In the genomic region with DNA sequence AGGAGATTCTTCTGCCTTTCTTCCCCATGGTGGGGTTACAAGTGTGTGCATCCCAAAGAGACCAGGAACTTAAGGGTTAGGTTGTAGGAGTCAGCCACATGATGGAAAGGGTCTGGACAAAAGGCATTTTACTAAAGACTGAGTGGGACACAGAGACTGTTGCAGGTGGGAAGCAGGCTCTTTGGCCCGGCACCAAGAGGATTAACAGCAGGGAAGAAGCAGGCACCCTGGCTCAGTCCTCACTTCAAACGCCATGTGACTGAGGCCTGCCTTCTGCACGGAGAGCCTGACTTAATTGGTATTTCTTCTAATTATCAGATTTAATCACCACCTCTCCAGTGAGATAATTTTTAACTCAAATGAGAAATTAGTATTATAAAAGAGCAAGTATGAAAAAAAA, we compare ENCODE assay signal across 25 mouse cellular contexts.
"Had no signal": no experiment of that assay in that cellular context is flagged by ENCODE, and none has a peak within 500 bp of the region (broad histone marks: within the 10 kb centered on the region; RNA-seq: fewer than 3 reads in every experiment).

No protein-coding gene starts in this region.

- H3K4me2 ChIP-seq: limb, embryonic 13.5 days; liver, embryonic 12.5 days; liver, embryonic 15.5 days; lung, embryonic 15.5 days; midbrain, embryonic 12.5 days; neural tube, embryonic 12.5 days; neural tube, embryonic 15.5 days had no signal

- H3K9me3 ChIP-seq: limb, embryonic 10.5 days; limb, embryonic 13.5 days; liver, embryonic 12.5 days; liver, embryonic 15.5 days; lung, embryonic 15.5 days; midbrain, embryonic 12.5 days; neural tube, embryonic 12.5 days; neural tube, embryonic 15.5 days had no signal

- ATAC-seq: liver, embryonic 12.5 days had no signal

- H3K4me3 ChIP-seq: limb, embryonic 10.5 days; limb, embryonic 13.5 days; liver, embryonic 12.5 days; liver, embryonic 15.5 days; lung, embryonic 15.5 days; megakaryocyte, embryonic 14.5 days; midbrain, embryonic 12.5 days; neural tube, embryonic 12.5 days; neural tube, embryonic 15.5 days had no signal

- DNase-seq: kidney, adult 9 months; kidney, postnatal 14 days; kidney, postnatal 4 days; layer of hippocampus, adult 9-11 months; layer of hippocampus, postnatal 36 days; liver; lung, adult 18-20 months; lung, postnatal 10 days; lung, postnatal 36 days; right cerebral cortex, adult 18-20 months; right cerebral cortex, postnatal 14 days; right cerebral cortex, postnatal 4 days; thymus, adult 2 months; thymus, postnatal 14 days; thymus, postnatal 4 days had no signal

- H3K27ac ChIP-seq: limb, embryonic 10.5 days; limb, embryonic 13.5 days; liver, embryonic 12.5 days; liver, embryonic 15.5 days; lung, embryonic 15.5 days; midbrain, embryonic 12.5 days; neural tube, embryonic 12.5 days; neural tube, embryonic 15.5 days; stomach, postnatal 0 days had no signal

- H3K9ac ChIP-seq: limb, embryonic 13.5 days; liver, embryonic 12.5 days; liver, embryonic 15.5 days; lung, embryonic 15.5 days; midbrain, embryonic 12.5 days; neural tube, embryonic 12.5 days; neural tube, embryonic 15.5 days had no signal

- H3K36me3 ChIP-seq: limb, embryonic 10.5 days; limb, embryonic 13.5 days; liver, embryonic 12.5 days; liver, embryonic 15.5 days; lung, embryonic 15.5 days; midbrain, embryonic 12.5 days; neural tube, embryonic 12.5 days; neural tube, embryonic 15.5 days had no signal

- H3K4me1 ChIP-seq: limb, embryonic 10.5 days; limb, embryonic 13.5 days; liver, embryonic 12.5 days; liver, embryonic 15.5 days; lung, embryonic 15.5 days; megakaryocyte, embryonic 14.5 days; midbrain, embryonic 12.5 days; neural tube, embryonic 12.5 days had no signal

- H3K27me3 ChIP-seq: limb, embryonic 13.5 days; liver, embryonic 12.5 days; liver, embryonic 15.5 days; lung, embryonic 15.5 days; megakaryocyte, embryonic 14.5 days; midbrain, embryonic 12.5 days; neural tube, embryonic 12.5 days; neural tube, embryonic 15.5 days had no signal
